Mouse (Mus musculus) c-Kit-positive CD71-positive TER-119-negative erythroid progenitor cells, embryonic 14.5 days (primary cell): ENCODE measurements around the gene Mapk8ip2.
A peak's percentile ranks its signal among the peaks of the same experiment; 100 is the strongest.

Experiments
- DNase-seq: peaks from one replicate; pipeline ENCODE4 v3.0.0-alpha.2; 2013; ENCODE audit warnings: low read depth

Gene Mapk8ip2

DNA sequence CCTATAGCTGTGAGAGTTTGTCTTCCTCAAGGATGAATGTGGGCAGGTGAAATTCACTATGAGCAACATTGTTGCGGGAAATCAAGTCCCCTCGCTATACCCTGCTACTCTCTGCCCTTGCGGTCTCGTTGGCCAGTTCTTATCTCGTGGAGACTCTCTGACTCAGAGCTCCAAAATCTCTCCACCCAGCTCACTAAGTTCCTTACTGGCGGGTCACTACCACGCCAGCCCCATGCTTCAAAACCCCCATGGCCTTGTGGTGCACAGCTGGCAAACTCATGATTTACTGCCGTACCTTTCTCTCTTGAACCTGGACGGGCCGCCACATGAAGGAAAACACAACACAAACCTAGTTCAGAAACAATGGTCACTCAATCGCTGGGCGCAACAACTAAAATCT, 34.5 kb downstream of the Mapk8ip2 start:
- no peak for DNase-seq

DNA sequence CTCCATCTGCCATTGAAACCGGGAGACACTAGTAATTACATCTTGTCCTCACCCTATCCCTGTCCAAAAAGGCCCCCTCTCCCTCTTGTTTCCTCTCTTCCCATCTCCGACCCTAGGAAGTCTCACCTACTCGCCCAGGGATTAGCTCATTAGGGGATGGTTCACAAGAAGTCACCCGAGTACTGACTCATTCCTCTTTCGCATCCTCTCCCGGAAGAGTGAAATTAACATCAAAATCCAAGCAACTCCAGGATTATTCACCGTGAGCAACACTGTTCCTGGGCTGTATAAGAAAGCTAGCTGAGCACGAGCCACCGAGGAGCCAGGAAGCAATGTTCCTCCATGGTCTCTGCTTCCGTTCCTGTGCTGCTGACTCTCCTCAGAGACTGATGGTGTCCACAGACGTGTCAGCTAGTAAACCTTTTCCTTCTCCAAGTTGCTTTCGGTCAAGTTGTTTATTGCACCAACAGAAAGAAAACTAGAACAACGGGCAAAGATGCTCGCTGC, 35.0 kb downstream of the Mapk8ip2 start:
- no peak for DNase-seq

DNA sequence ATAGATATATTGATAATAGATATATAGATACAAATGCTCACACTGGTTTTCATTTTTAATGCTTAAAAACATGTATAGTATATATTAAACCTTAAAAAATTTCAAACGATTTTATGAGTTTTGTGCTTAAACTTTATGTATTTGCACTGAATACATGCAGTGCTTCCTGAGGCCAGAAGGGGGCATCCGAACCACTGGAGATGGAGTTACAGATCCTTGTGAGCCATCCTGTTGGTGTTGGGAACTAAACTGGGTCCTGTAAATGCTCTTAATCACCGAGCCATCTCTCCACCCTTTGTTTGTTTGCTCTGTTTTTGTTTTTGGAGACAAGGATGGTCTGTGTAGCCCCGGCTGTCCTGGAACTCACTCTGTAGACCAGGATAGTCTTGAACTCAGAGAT, 41.3 kb downstream of the Mapk8ip2 start:
- DNase-seq, result no peak

DNA sequence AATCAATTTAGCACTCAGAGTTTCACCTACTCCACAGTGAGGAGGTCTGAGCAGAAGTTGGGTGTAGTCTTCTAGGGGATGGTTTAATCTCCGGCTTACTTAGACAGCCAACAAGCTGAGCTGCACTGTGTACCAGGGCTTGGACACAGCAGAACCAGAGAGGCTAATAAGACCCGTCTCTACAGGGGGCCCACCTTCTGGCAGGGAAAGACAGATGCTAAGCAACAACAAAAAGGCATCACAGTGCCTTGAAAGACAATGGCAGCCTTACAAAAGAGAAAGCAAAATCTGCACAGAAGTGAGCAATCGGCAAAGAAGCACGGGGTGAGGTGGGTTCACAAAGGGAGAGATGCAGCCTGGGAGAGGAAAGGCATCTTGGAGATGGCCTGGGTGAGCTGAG, 42.4 kb downstream of the Mapk8ip2 start:
- no peak for DNase-seq

DNA sequence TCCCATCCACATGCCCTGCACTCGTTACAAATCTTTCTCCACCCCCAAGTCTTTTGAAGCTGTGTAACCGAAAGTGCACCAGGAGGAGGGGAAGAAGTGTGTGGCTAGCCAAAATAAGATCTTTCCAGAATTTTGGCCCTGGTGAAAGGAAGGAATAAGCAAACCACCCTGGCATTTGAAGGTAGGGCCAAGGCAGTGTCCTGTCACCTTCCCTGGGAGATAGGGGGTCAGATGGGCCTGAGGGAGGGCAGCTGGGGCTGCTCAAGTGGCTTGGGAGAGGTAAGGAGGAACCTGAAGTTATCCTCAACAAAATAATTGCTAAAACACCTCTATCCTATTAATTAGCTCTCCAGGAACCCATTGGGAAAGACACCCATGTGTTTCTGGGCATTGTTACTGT, 43.1 kb downstream of the Mapk8ip2 start:
- DNase-seq, result no peak

DNA sequence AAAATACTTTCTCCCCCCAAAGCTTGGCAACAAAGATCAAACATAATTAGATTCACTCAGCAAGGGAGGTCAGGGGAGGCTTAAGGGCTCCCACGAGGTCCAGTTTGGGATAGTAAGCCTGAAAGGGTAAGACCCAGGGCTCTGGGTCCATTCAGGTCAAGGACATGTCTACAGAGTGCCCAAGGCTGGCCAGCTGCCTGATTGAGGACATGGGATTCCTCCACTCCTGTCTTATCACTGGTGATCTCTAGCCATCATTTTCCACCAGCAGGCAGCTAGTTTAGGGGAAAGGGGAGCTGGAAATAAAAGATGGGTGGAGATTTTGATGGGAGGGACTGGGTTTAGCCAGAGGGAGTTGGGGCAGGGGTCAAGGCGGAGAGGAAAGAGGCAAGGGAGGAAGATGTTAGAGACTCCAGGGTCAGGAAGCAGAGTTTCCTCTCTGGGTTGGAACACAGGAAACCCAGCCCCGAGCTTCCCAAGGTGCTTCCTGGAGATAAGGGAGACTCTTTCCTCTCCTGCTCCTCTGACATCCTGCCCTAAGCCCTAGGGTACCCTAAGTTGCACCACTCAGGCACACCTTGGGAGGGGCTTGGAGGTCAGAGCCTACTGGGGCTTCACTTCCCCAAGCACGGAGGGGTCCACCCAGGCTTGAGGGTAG, 43.8 kb downstream of the Mapk8ip2 start:
- DNase-seq, result no peak

DNA sequence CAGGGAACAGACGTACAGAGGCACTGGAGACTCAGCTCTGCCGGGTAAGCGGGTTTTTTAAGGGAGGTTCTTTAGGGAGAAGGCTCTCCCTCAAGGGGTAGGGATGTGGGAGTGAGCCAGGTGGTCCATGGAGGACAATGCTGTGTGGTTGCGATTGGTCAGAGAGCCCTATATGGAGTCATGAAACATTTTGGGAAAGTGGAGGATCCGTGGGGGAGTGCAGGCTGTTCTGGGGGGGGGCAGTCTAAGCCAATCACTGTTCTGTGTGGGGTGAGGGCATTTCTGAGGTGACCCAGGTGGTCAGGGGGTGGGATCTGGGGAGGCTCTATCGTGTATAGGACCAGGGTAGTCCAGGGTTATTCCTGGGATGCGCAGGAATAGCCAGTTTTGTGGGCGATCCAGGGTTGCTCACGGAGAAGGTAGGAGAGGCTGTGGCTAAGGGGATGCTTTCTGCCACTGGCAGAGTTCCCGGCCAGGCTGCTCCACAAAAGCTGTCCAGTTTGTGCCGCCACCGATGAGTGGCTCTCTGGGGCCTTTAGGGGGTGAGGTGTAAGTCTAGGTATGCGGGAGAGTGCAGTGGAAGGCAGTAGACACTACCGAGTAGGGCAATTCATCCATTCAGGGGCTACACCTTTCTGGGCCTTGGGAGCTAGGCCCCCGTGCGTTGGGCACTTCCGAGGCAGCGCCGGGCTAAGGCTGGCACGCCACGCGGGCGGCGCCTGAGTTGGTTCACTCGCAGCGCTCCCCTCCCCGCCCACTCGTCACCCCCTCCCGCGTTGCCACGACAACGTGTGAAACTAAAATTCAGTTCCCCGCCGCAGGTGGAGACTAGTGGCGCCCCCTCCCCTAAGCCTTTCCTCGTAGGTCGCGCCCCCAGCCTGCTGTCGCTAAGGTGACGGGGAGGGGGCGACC, 44.6 kb downstream of the Mapk8ip2 start:
- no peak for DNase-seq

DNA sequence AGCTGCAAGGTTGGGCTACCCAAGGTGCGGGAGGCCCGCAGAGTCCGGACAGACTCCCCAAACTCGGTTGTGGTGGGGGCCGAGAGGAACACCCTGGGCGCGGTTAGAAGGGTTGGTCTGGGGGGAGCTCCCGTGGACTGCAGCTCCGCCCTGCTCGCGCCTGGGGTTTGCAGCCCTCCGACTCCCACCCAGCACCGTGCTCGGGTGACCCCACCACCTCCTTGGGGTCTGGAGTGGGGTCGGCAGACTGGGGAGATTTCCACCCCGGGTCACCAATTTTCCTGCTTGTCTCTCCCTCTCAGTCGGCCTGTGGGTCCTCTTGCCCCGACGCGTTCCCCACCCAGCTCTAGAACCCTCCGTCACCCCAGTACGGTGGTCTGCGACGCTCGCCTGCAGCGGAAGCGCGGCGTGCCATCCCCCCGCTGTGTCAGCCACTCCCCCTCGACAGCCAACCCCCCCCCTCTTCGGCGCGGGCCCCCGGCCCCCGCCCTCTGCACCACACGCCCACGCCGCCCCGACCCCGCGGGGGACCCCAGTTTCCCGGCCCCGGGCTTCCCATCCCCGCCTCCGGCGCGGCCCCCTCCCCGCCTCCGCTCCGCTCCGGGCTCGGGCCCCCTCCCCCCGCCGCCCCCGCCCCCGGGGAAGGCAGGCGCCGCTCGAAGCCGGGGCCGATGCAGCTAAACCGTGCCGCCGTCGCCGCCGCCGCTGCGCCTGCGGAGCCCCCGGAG, 45.4 kb downstream of the Mapk8ip2 start, which contains the start of gene Shank3:
Shank3 (plus strand) TSS at position 663 of the 728 bp plus-strand sequence.
- no peak for DNase-seq

DNA sequence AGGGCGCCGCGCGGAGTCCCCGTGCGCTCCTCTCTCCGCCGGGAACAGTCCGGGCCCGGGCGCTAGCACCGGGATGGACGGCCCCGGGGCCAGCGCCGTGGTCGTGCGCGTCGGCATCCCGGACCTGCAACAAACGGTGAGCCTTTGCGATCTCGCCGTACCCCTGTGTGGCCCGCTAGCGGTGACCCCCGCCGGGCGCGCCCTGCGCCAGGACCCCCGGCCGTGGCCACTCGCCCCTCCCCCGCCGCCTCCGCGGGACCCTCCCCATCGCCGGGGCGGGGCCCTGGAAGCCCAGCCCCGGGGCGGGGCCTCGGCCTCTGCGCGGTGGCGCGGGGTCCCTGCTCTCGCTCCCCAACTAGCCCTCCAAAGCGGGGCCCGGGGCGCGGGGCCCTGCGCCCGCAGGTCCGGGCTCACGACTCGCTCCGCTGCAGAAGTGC, 46.1 kb downstream of the Mapk8ip2 start:
- DNase-seq, result no peak

DNA sequence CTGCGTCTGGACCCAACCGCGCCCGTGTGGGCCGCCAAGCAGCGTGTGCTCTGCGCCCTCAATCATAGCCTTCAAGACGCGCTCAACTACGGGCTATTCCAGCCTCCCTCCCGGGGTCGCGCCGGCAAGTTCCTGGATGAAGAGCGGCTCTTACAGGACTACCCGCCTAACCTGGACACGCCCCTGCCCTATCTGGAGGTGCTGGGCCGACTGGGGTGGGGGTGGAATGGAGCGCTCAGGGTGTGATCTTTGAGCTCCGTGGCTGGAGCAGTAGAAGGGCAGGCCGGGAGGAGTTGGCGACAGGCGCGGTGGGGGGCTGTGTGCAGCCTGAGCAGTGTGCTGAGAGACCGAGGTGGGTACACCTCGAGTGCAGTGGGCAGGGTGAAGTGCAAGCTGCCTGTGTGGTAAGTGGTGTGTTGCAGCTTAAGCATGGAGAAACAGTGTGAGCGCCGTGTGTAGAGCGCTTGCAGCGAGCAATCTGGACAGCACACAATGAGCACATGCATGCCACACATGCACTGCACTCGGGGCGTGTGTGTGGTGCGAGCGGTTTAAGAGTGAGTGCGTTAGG, 46.6 kb downstream of the Mapk8ip2 start:
- DNase-seq, result no peak

DNA sequence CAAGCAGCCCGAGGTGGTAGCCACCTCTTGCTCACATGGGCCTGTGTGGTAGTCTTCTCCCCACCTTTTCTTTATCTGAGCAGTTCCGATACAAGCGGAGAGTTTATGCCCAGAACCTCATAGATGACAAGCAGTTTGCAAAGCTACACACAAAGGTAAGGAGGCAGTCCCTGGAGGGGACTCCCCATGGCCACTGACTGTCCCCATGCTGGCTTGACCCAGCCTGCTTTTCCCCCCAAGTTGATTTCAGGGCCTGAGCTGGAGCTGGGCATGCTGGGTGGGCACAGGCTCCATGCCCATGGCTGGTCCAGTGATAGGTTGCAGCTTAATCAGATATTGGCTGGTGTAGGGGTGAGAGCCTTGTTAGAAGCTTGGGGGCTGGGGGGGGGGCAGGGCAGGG, 47.6 kb downstream of the Mapk8ip2 start:
- DNase-seq, result no peak

DNA sequence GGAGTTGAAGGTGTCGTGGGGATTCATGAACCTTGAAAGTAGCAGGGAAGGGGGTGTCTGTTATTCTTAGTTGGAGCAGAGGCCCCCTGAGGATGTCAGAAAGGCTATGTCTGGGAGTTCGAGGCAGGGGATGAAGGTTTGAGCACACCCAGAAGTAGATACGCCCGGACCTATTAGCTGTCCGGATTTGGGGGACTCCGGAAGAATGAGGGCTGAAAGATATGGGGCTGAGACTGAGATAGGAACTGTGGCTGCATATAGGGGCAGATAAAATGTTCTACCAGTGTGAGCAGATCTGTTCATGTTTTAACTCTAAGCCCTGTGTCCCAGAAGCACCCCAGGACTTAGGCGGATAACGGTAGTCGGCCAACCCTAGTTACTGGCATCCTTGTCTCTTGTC, 51.1 kb downstream of the Mapk8ip2 start:
- DNase-seq, result no peak

DNA sequence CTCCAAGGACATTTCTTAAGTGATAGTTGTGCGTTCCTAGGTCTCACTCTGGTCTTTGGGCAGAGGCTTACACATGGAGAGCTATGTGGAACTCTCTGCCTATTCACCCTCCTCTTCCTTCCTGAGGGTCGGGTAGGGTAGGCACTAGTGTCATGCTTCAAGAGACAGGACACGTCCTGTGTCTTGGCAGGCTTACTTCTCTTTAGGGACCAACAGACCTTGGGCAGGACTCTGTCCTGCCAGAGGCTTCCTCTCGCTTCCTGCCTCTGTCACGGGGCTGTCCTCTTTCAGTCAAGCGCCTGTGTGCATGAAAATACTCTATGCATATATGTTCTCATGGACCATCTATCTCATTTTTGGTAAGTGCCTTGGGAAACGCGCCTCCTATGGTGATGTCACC, 54.0 kb downstream of the Mapk8ip2 start:
- DNase-seq, result no peak

DNA sequence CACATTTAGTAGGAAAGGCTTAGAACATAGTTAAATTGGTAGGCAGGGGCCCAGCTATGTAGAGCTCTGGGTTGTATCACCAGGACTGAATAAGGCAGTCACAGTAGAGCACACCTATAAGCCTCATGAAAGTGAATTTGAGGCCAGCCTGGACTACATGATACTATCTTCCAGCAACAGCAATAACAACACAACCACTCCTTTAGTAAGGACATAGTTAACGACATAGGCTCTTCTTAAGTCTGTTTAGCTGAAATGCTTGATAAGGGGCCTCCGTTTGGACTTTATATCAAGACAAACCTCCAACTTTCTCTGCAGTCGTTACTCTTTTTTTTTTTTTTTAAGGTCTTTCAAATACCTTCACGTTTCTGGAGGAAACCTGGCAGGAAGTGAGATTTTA, 59.0 kb downstream of the Mapk8ip2 start:
- peak; percentile 46 for DNase-seq
